Comparison of ENCODE assay signal across 11 mouse cellular contexts in the genomic region with DNA sequence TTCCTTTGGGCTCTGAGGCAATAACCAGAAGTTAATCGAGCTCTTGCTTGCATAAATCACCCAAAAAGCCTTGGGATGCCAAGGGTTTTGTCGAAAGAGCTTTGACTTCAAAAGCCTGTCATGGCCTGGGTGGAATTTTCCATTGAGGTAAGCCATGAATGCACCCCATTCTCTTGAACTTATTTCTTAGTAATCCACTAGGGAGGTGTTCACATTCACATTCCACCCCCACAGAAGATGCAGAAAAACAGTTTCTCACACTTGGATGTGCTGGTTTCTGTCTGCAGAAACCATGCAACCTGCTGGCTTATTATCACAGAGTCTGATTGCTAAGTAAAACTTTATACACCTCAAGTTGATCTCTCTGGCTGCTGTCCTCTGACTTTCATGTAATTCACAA.
"Had no signal": no experiment of that assay in that cellular context is flagged by ENCODE, and none has a peak within 500 bp of the region (broad histone marks: within the 10 kb centered on the region; RNA-seq: fewer than 3 reads in every experiment).

No protein-coding gene starts in this region.

- H3K27me3 ChIP-seq: liver, embryonic 15.5 days; midbrain, embryonic 15.5 days had no signal

- H3K36me3 ChIP-seq: liver, embryonic 15.5 days; midbrain, embryonic 10.5 days; midbrain, embryonic 15.5 days had no signal

- ATAC-seq: midbrain, embryonic 15.5 days had no signal

- DNase-seq: kidney, postnatal 25 days; layer of hippocampus, adult 9-11 months; layer of hippocampus, postnatal 36 days; lung, adult 2 months; lung, postnatal 10 days; lung, postnatal 4 days; thymus, postnatal 4 days had no signal

- H3K4me3 ChIP-seq: liver, embryonic 15.5 days; midbrain, embryonic 10.5 days; midbrain, embryonic 15.5 days had no signal

- H3K4me1 ChIP-seq: liver, embryonic 15.5 days; midbrain, embryonic 15.5 days had no signal

- H3K27ac ChIP-seq: liver, embryonic 15.5 days; midbrain, embryonic 10.5 days; midbrain, embryonic 15.5 days; stomach, postnatal 0 days had no signal
